Mouse (Mus musculus) Muller cell, postnatal 12 days (primary cell): ENCODE measurements at regions not wholly inside any gene's neighbourhood (a gene's known extent, or its start where the extent isn't known, plus 50 kb on each side); places are given as distances from the start of the nearest gene placed in this dataset.
A peak's percentile ranks its signal among the peaks of the same experiment; 100 is the strongest.
"Not testable (repeated sequence)": the region's sequence is repeated elsewhere in the genome, so short reads cannot be mapped to it uniquely, and the experiment has no call there.

Source experiments
- DNase-seq: peaks from one replicate; pipeline ENCODE4 v3.0.0-alpha.2; 2015; ENCODE audit errors: inconsistent ontology term

DNA sequence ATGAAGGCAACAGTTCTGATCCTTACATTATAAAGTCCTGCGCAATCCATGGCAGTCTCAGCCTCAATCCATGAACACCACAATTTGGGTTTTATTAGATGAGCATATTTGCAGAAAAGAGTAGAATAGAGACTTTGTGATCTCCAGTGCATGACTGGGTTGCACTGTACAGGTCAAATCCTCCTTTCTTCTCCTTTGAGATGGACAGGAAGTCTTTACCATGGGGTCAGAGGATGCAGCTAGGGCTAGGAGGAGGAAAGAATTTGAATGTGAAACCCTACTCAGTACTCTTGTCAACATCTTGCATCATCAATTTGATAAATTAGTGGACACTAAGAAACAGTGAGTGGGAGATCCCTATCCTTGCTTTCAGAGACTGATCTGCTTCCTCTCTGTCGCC lies 965.3 kb upstream of the Robo1 start:
- no peak for DNase-seq

GRCm38 (mm10) chr16:71344589-71344988 lies 963.5 kb upstream of the Robo1 start:
- peak; percentile 54 for DNase-seq

- DNase-seq: no peak
Observed at GRCm38 (mm10) chr16:71391872-71392271, 916.2 kb upstream of the Robo1 start.

DNA sequence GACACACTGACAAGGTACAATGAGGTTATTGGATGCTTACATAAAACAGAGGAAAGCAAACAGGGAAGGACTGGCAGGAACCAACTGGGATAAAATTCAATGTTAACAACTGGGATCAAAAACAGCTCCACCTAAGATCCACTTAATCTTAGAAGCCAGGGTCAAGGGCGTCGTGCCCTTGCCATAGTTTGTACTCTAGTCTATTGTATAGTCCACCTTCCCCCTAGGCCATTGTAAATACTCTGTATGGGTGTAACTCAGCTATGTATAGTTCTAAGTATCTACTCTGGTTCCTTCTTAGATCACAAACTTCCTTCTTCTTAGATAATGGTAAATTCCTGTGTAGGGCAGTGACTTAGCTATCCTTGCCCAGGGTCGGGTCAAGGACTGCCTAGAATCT lies 873.3 kb upstream of the Robo1 start:
- not testable (repeated sequence) for DNase-seq
